Mouse (Mus musculus): ENCODE measurements around the gene 2810021J22Rik. TPM values are rescaled to one million over a fixed set of nuclear protein-coding genes. Genes with fewer than 3 reads are reported as not detected.
"Not testable (repeated sequence)": the region's sequence is repeated elsewhere in the genome, so short reads cannot be mapped to it uniquely, and the experiment has no call there.

The 2810021J22Rik gene
- total RNA-seq (2021): 1 to 10 TPM in 1 of 2 experiments, under 1 TPM in 1; 0.82 to 1.2 TPM
- long read RNA-seq, experiment 1, partial matches to known transcripts: 0 of 3 reads
- long read RNA-seq, experiment 1, other reads (novel, unspliced or antisense): 0 of 3 reads
- long read RNA-seq, experiment 2: 0 reads

DNA sequence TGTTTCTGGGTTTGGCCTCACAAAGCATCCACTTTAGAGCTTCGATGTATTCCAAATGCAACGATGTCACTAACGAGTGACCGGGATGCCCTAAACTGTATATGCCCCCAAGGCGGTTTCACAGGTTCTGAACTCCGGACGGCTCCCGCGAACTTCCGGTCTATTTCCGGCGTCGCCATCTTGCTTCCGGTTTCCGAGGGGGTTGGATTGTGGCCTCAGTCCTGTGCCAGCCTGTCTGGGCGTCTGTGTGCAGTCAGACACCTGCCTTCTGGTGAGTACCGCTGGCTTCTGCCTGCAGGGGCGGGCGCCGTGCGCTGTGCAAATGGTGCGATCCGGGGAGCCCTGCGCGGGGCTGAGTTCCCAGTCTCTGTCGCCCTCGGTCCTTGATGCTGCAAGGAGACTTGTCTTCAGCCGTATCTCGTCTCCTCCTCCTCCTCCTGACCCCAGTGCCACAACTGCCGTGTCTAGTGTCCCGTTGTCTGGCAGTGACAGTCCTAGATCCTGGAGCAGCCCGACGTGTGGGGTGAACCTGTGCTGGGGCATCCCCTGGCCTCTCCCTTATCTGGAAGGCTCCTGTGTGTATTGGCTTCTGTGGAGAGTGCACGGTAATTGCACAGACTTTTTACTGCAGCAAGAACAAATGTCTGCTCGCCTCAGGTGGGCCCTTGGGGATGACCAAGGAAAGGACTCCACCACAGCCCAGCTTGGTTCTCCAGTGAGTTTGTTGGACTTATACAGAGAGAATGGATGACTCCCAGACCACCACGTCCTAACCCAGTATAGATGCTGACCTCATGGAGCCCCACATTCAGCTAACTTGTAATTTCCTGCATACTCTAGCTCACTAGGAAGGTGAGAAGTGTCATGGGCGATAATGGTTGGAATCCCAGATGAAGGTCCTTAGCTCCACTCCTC is at the start of gene 2810021J22Rik:
TSS of gene 2810021J22Rik (plus strand) at position 178 of the 915 bp plus-strand sequence.
- DNase-seq (ENCODE audit: low spot score): peak; percentile 68

DNA sequence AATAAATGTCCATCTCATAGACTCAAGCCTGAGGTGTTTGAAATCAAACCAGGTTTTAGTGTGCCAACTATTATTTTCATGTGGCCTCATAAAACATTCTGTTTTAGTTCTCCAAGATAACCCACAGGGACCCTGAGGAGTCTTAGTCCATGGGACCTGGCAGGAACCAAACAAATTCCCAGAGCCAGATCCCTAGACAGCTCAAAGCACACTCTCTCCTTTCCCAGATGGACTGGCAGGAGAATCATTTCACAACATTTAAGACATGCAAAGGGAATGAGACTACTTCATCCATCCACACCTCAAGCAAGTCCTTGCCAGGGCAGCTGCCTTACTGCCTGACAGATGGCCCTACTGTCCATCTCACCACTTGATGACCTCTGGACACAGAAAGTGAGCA is 38.1 kb upstream of the 2810021J22Rik start, which contains the start of gene Olfr312:
TSS of gene Olfr312 (plus strand) at position 301 of the 400 bp plus-strand sequence.
- DNase-seq (ENCODE audit: low spot score): not testable (repeated sequence)

DNA sequence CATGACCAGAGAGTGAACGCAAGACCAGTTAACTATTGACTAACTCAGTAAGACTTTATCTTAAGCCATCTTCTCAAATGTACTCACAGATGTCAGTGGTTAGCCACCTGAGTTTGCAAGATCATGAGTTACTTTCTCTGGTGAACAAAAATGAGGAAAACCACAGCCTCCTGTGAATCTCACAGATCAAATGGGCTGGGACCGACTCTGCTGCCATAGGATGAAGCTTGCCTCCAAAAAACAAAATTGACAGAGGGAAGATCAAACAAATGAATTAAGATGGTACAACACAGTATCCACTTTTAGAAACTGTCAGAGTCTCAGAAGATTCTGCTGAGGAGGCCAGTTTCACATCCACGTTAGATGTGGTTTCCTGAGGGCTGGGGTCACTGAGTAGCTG is 37.3 kb upstream of the 2810021J22Rik start:
- DNase-seq (ENCODE audit: low spot score): no peak

DNA sequence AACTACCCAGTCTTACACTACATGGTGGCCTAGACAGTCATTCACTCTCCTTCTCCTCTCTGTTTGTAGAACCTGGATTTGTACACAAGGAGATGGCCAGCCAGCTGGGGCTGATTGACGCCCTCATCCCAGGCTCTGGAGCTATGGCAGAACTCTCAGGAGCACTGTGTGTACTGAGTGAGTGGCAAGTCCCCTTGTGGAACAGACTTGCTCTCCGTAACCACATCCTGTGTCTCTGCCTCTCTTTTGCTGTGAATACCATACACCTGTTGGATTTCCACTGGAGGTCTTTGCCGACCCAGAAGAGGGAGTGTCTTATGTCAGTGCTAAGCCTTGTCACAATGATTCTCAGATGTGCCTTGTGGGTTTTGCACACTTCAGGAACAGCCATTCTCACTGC is 34.5 kb upstream of the 2810021J22Rik start:
- not testable (repeated sequence) for DNase-seq (ENCODE audit: low spot score)

DNA sequence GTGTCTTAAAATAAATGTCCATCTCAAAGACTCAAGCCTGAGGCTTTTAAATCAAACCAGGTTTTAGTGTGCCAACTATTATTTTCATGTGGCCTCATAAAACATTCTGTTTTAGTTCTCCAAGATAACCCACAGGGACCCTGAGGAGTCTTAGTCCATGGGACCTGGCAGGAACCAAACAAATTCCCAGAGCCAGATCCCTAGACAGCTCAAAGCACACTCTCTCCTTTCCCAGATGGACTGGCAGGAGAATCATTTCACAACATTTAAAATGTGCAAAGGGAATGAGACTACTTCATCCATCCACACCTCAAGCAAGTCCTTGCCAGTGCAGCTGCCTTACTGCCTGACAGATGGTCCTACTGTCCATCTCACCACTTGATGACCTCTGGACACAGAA is 28.1 kb upstream of the 2810021J22Rik start, which contains the start of gene Olfr311:
TSS of gene Olfr311 (plus strand) at position 301 of the 400 bp plus-strand sequence.
- DNase-seq (ENCODE audit: low spot score): not testable (repeated sequence)

DNA sequence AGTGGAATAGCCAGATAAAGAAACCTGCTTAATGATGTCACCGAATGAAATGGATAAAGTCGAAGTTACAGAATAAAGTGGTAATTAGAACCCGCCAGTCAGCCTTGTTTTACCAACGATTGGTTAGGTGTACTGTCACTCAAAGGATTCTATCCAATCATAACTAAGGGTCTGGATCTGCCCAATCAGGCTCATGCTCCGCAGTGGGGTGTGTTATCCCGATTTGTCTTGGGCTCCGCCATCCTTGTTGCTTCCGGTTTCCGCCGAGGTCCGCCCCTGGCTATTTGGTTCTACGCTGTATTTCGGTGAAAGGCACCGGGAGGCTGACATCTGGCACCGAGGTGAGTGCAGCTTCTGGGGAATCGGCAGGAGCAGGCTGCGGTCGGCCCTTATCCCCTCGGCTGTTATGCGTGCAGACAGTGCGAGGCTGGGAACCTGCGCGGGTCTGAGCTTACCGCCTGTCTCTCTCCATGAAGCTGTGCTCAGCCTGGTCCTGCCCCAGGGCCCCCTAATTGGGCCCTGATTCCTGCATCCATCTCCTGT is 20.0 kb upstream of the 2810021J22Rik start, which contains the start of gene Gm12258:
TSS of gene Gm12258 (plus strand) at position 240 of the 543 bp plus-strand sequence.
- peak; percentile 98 for DNase-seq (ENCODE audit: low spot score)

DNA sequence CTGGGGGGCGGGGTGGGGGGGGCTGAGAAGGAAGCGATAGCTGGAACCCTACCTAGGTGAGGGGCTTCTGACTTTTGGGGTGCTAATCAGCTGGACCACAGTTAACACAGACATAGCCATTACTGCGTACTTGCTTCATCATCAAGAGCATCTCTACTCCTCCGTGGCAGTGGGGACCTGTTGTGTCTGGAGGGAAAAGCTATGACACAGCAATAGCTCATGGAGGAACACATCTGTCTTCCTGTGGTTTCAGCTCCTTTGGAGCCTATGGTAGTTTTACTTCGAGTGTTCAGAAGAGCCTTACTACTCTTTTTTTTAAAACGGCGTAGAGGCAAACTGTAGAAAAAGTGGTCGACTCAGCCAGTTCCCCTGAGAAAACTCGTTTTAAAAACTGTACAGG is 19.4 kb upstream of the 2810021J22Rik start:
- DNase-seq (ENCODE audit: low spot score): no peak

DNA sequence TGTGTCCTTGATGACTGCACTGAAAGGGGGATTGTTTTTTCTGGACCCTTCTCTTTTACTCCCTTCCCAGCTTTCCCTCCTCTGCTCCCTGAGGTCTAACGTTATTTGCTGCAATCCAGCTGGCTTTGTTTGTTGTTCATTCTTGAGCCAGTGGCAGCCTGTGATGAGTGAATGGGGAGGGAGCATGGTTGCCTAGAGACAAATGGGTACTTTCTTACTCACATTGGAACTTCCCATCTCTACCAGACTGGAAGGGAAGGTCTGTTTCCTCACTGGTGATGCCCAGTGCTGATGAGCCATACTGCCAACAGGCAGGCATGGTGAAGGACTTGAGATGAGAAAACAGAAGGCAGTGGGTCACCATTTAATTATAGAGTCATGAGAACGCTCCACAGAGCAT is 17.3 kb upstream of the 2810021J22Rik start:
- DNase-seq (ENCODE audit: low spot score): no peak

DNA sequence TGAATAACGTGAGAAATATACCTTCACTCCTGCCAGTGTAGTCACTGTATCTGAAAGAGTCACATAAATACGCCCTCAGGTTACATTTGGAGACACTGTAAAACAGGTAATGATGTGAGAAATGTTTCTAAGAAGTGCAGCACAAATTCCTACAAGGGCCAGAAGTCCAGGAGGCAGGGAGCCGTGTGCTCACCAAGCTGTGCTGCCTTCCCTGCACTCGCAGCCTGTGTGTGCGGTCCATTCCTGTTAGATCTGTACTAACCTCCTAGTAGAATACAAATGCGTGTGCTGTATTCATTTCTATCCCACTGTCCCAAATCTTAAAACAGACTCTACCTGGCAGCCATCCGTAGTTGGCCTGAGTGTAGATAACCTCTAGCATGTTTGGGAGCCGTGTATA is 6.3 kb upstream of the 2810021J22Rik start:
- DNase-seq (ENCODE audit: low spot score): no peak

DNA sequence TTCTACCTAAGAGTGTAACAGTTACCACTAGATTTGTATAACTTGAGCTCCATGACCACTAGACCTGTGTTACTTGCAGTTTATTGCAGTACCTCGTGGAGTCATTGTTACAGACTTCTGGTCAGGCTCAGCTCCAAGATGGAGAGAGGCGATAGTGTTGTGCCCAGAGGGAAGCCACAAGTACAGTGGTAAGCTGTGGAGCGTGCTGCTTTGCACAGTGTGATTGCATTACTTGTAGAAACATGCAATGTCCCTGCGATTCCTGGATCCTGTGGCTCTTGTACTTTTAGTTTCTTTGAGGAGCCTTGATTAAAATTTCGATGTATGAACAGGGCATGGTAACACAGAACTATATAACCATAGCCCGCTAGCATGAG is 926 bp downstream of the 2810021J22Rik start:
- DNase-seq (ENCODE audit: low spot score): no peak

DNA sequence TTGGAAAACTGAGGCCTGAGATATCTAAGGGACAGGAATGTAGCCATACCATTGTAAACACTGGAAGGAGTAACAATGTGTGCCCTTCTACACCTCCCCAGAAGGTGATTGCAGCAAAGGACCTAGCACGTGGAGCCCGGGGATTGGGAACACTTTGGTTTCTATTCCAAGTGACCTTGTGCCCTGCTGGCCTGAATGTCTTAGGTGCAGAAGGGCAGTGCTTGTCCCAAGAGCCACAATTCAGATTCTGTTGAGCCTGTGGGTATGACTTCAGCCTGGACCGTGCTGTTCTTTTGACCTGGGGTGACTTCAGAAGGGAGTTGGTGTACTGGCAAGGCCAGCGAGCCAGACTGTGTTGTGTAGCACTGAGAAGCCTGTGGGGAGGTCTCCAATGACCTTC is 3.9 kb downstream of the 2810021J22Rik start:
- no peak for DNase-seq (ENCODE audit: low spot score)

DNA sequence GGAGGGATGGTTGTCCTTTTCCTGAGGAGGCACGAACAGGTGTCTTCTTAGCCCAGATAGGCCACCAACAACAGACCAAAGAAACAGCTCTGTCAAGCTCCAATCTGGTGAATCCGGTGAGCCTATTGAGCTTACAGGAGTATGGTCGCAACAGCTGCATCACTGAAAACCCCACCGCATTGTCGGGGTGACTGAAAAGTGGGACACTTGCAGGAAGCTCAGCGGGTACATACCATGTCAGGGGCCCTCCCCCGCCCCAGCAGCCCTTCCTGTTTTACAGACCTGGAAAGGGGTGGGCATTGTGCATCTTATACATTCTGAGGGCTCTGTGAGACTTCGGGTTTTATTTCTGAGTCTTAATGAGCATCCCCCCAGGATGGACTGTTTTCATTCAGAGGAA is 16.7 kb downstream of the 2810021J22Rik start:
- DNase-seq (ENCODE audit: low spot score): no peak

DNA sequence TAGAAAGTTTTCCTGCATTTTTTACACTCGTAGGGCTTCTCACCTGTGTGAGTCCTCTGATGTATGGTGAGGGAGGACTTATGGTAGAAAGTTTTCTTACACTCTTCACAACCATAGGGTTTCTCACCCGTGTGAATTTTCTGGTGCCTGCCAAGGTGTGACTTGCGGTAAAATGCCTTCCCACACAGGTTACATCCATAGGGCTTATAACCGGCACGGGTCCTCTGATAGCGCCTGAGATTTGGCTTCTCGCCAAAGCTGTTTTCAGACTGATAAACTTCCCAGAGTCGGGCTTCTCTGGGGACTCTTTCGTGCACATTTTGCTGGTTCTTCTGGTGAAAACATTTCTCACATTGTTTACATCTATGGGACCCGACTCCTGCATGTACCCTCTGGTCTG is 23.5 kb downstream of the 2810021J22Rik start:
- DNase-seq (ENCODE audit: low spot score): no peak

DNA sequence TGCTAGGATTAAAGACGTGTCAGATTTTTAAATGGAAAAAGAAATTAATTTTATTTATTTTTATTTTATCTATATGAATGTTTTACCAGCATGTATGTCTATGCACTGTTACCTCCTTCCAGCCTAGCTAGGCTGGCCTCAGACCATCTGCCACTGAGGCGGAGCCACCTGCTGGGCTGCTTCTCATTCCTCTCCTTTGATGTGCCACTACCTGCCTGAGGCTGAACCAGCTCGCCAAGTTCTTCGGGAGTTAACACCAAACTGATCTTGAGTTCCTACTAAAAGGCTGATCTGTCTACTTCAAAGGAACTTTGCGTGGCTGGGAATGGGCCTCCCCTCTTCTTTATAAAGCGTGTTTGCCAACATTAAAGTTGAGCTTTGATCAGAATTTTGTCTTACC is 27.4 kb downstream of the 2810021J22Rik start:
- no peak for DNase-seq (ENCODE audit: low spot score)

DNA sequence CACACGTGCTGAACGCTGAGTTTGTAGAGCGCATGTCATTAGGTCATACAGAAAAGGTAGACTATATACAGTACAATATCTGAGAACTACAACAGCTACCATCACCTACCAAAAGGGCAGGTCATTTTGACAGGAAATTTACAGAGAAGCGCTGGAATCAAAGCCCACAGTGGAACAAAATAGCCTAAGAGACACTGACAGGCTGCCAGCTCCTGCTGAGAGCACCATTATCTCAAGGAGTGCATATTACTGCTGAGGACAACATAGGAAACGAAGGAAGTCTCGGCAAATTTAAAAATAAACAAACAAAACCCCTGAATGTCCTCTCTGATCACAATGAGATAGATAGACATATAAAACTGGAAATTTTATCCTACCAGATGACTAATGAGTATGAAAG is 30.5 kb downstream of the 2810021J22Rik start:
- no peak for DNase-seq (ENCODE audit: low spot score)

DNA sequence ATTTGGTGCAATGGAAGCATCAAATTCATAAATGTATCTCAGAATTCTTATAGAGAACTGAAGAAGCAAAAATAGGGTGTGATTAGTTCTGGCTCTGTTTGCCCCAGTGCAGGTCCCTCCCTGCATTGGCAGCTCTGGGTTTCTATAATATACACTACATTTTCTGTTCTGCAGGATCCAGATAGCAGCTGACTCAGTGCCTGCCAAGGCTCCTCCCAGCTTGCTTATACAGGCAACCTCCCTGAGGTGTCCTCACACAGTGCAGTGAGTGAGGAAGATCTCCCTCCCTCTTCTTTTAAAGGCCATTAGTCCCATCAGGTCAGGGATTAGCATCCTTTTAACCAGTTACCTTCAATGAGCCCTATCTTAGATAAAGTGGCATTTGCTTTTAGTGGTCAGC is 34.1 kb downstream of the 2810021J22Rik start:
- no peak for DNase-seq (ENCODE audit: low spot score)

DNA sequence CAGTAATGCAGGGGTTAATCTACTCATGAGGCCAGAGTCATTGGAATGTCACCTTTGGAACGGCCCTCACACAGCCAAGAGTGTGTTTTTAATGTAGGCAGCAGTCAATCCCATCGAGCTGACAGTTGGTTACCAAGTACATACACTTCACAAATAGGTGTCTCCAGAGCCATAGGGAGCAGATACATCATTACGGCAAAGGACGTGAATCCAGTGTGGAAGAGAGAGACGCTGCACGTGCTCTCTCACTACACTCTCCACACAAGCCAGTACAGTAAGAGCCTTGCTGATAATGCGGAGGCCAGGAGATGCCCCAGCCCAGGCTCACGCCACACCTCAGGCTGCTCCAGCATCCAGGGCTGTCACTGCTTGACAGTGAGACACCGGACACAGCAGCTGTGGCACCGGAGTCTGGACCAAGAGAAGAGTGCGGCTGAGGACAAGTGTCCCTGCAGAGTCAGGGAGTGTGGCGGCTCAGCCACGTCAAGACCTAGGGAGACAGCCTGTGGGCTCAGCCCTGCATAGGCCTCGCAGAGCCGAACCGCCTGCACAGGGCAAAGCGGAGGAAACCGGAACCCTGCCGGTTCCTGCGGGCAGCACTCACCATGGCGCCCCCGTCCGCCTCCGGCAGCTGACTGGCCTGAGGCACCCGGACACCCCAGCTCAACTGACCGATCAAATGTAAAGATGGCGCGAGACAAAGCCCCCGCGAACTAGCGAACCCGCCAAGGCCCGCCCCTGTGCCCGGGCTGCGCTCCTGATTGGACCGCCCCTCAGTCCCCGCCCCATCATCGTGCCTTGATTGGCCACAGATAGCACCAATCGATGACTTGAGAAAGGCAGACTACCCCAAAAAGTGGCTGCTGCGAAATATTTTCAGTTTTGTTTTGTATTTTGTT is 36.7 kb downstream of the 2810021J22Rik start, which contains the start of gene Zfp39:
TSS of gene Zfp39 (minus strand) at position 715 of the 899 bp plus-strand sequence.
- peak; percentile 98 for DNase-seq (ENCODE audit: low spot score)

DNA sequence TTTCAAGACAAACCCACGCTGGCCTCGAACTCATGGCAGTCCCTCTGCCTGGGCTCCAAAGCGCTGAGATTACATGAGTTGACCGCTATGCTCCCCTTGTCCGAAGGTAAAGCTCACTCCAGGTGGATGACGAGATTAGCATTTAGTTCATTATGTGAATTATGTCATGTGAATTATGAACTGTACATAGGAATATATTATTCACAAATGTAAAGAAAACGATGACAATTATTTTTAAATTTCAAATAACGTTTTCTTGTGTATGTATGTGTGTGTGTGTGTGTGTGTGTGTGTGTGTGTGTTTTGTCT is 37.3 kb downstream of the 2810021J22Rik start:
- DNase-seq (ENCODE audit: low spot score): no peak

DNA sequence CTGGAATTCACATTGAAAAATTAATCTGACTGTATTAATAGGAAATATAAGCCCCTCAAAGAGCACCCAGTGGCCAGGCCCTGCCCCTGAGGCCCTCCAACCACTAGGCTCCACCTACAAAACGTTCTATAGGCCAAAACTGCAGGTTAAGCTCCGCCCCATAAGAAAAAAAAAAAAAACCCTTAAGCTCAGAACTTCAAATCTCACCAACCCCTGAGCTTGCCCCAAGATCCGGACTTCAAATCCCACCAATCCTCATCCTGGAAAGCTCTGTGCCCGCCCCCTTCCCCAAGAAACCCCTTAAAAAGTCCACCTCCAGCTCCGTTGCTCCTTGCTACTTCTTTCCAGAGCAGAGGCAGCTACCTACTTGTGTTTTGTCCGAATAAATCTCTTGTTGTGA is 37.8 kb downstream of the 2810021J22Rik start:
- peak; percentile 12 for DNase-seq (ENCODE audit: low spot score)

DNA sequence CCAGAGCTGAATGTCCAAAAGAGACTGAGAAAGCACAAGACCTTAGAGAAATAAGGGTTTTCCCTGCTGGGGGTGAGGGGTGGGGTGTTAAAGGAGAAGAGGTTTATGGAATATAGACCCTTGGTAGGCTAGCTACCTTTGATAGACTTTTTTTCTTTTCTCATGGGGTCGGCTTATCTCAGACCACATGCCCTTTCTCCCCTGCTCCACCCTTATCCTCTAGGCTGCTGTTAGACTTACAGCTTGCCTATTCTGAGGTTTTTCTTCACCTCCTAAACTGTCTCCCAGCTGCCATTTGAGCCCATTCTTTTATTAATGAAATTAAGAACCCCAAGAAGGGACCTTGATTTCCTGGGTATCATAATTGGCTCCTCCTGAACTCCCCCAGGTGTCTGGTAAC is 46.8 kb downstream of the 2810021J22Rik start:
- no peak for DNase-seq (ENCODE audit: low spot score)

DNA sequence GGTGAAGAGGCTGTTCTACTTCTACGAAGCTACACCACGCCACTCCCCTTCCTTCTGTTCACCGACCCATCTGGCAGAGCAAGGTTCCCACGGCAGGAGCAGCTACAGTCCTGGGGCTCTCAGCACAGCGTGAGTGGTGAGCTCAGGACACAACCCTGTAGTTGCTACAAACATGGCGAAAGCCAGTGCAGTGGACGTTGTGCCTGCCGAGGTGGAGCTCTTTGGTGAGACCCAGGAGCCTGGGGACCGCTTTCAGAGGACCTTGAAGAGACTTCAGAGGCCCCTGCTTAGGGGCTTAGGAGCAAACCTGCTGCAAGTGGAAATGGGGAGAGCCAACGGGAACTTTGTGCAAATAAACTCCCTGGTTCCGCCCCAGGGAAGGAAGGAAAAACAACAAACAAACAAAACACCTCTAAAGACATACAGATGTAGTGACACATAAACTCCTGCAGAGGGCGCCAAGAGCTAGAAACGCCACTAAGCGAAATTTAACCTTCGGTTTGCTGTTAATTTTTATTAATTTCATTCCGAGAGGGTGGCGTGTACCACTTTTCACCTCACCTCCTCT is 47.5 kb downstream of the 2810021J22Rik start:
- no peak for DNase-seq (ENCODE audit: low spot score)

Data from gastrocnemius, adult 18-20 months (tissue).